Mouse (Mus musculus) neural tube, embryonic 14.5 days (tissue): ENCODE data around the gene Ctnna2. TPM values are rescaled to one million over a fixed set of nuclear protein-coding genes. Genes with fewer than 3 reads are reported as not detected.

ENCODE experiments used
- ATAC-seq: fragments of 200-750 bp; cut with Nextera tagmentation; 2 replicates; pipeline ENCODE4 v1.8.0; 2017; ENCODE audit warnings: low read depth, mild to moderate bottlenecking, moderate TSS enrichment, moderate library complexity
- H3K27ac ChIP-seq: fragments of 300-500 bp; sonication (generic); 2 replicates; pipeline ENCODE4 v1.5.1; 2014; ENCODE audit warnings: low read depth, mild to moderate bottlenecking, control low read depth, low read length, moderate library complexity, mixed read lengths
- H3K27me3 ChIP-seq: fragments of 300-500 bp; sonication (generic); 2 replicates; pipeline ENCODE4 v1.6.1; 2014; ENCODE audit warnings: low read length; ENCODE audit not compliant: control insufficient read depth, insufficient read depth
- H3K36me3 ChIP-seq: fragments of 300-500 bp; sonication (generic); 2 replicates; pipeline ENCODE4 v1.6.1; 2014; ENCODE audit warnings: low read length, mixed read lengths; ENCODE audit not compliant: control insufficient read depth, insufficient read depth
- H3K4me1 ChIP-seq: fragments of 300-500 bp; sonication (generic); 2 replicates; pipeline ENCODE4 v1.6.1; 2014; ENCODE audit warnings: low read length; ENCODE audit not compliant: control insufficient read depth, insufficient read depth
- H3K4me2 ChIP-seq: fragments of 300-500 bp; sonication (generic); 2 replicates; pipeline ENCODE4 v1.6.1; 2014; ENCODE audit warnings: mild to moderate bottlenecking, low read depth, low read length, control low read depth
- H3K4me3 ChIP-seq: fragments of 300-500 bp; sonication (generic); 2 replicates; pipeline ENCODE4 v1.5.1; 2014; ENCODE audit warnings: low read depth, low read length, control low read depth, mixed read lengths
- H3K9ac ChIP-seq: fragments of 300-500 bp; sonication (generic); replicated peaks from 2 replicates; pipeline ENCODE4 v1.6.1; 2014; ENCODE audit warnings: low read depth, mild to moderate bottlenecking, control low read depth, low read length, mixed read lengths
- H3K9me3 ChIP-seq: fragments of 300-500 bp; sonication (generic); 2 replicates; pipeline ENCODE4 v1.6.1; 2016; ENCODE audit warnings: low read length; ENCODE audit not compliant: control insufficient read depth
- WGBS: fragments of 180-500 bp; shearing (Covaris S2); extraction: QIAGEN DNeasy Blood & Tissue Kit; methylation state at CpG from one replicate; pipeline ENCODE4 v1.1.7; 2014; 5-methylcytosine and 5-hydroxymethylcytosine counted together
- polyA plus RNA-seq: library from polyadenylated mRNA; unstranded; fragments of >200 nt; fragmentation: Nextera tagmentation; extraction: Ambion mirVana; gene quantifications from 2 replicates; pipeline ENCODE4 v1.2.1, GENCODE M21; 2014

Gene Ctnna2
- polyA plus RNA-seq, 1 experiment from 2014 or later: 108 TPM

GRCm38 (mm10) chr6:77265163-77265562, 714.3 kb downstream of the Ctnna2 start:
- no peak overlapping the region for H3K27ac ChIP-seq
- H3K9ac ChIP-seq: no peak overlapping the region
- H3K4me2 ChIP-seq: no peak overlapping the region
- no peak overlapping the region for H3K4me3 ChIP-seq
- 81% methylated on average over 3 of the region's 3 CpGs for WGBS
- no peaks in the 10 kb centered on the region for H3K27me3 ChIP-seq
- ATAC-seq: no peak
- H3K4me1 ChIP-seq: no peaks in the 10 kb centered on the region
- no peaks in the 10 kb centered on the region for H3K9me3 ChIP-seq
- no peaks in the 10 kb centered on the region for H3K36me3 ChIP-seq

GRCm38 (mm10) chr6:77257358-77258105, 722.0 kb downstream of the Ctnna2 start:
- no peaks in the 10 kb centered on the region for H3K4me1 ChIP-seq
- no peaks in the 10 kb centered on the region for H3K9me3 ChIP-seq
- ATAC-seq: no peak
- no peak overlapping the region for H3K27ac ChIP-seq
- H3K27me3 ChIP-seq: no peaks in the 10 kb centered on the region
- 52% methylated on average over 7 of the region's 7 CpGs for WGBS
- H3K9ac ChIP-seq: no peak overlapping the region
- no peak overlapping the region for H3K4me2 ChIP-seq
- H3K4me3 ChIP-seq: no peak overlapping the region
- no peaks in the 10 kb centered on the region for H3K36me3 ChIP-seq

GRCm38 (mm10) chr6:77256348-77256747, 723.2 kb downstream of the Ctnna2 start:
- WGBS: 94% methylated on average over 4 of the region's 4 CpGs
- Histone ChIP-seq H3K4me3 (no peak overlapping the region), H3K4me2 (no peak overlapping the region), H3K9ac (no peak overlapping the region), H3K27me3 (no peaks in the 10 kb centered on the region), H3K9me3 (no peaks in the 10 kb centered on the region), H3K4me1 (no peaks in the 10 kb centered on the region), H3K36me3 (no peaks in the 10 kb centered on the region), H3K27ac (no peak overlapping the region)
- ATAC-seq: no peak

GRCm38 (mm10) chr6:77253480-77253879, 726.0 kb downstream of the Ctnna2 start:
- Histone ChIP-seq H3K4me1 (no peaks in the 10 kb centered on the region), H3K4me2 (no peak overlapping the region), H3K36me3 (no peaks in the 10 kb centered on the region), H3K9ac (no peak overlapping the region), H3K27ac (no peak overlapping the region), H3K4me3 (no peak overlapping the region), H3K27me3 (no peaks in the 10 kb centered on the region), H3K9me3 (no peaks in the 10 kb centered on the region)
- WGBS: 83% methylated on average over 5 of the region's 5 CpGs
- ATAC-seq: no peak

- H3K27ac ChIP-seq: peak overlapping the region; percentile 90
- H3K9ac ChIP-seq: peak overlapping the region; percentile 76
- WGBS: under 1% methylated on average over 43 of the region's 43 CpGs
- peak overlapping the region; percentile 64 for H3K4me3 ChIP-seq
- no peaks in the 10 kb centered on the region for H3K9me3 ChIP-seq
- no peaks in the 10 kb centered on the region for H3K36me3 ChIP-seq
- peak overlapping the region; percentile 57 for H3K4me2 ChIP-seq
- peak; percentile 67 for ATAC-seq
- peaks cover 9% of the 10 kb centered on the region; the same call in 1 of the 2 replicates for H3K4me1 ChIP-seq
- H3K27me3 ChIP-seq: no peaks in the 10 kb centered on the region
Measured at GRCm38 (mm10) chr6:77243541-77244231, 735.8 kb downstream of the Ctnna2 start.

- ATAC-seq: peak; percentile 89
- H3K9me3 ChIP-seq: no peaks in the 10 kb centered on the region
- WGBS: under 1% methylated on average over 53 of the region's 53 CpGs
- H3K4me2 ChIP-seq: peak within 1 kb of the TSS; percentile 57
- H3K4me1 ChIP-seq: peaks cover 9% of the 10 kb centered on the region; the same call in 1 of the 2 replicates
- H3K9ac ChIP-seq: peak within 1 kb of the TSS; percentile 76
- H3K27ac ChIP-seq: peak within 1 kb of the TSS; percentile 90
- no peaks in the 10 kb centered on the region for H3K36me3 ChIP-seq
- H3K4me3 ChIP-seq: peak within 1 kb of the TSS; percentile 64
- H3K27me3 ChIP-seq: no peaks in the 10 kb centered on the region
Measured at GRCm38 (mm10) chr6:77242601-77243406, 736.7 kb downstream of the Ctnna2 start, which contains the start of gene Lrrtm1. Lrrtm1 (plus strand) TSS chr6:77242689.

- Histone ChIP-seq H3K27ac (no peak overlapping the region), H3K9ac (no peak overlapping the region), H3K9me3 (no peaks in the 10 kb centered on the region), H3K4me2 (no peak overlapping the region), H3K27me3 (no peaks in the 10 kb centered on the region), H3K4me1 (no peaks in the 10 kb centered on the region), H3K4me3 (no peak overlapping the region), H3K36me3 (no peaks in the 10 kb centered on the region)
- WGBS: 3% methylated on average over 1 of the region's 1 CpGs
- no peak for ATAC-seq
Measured at GRCm38 (mm10) chr6:77240426-77240825, 739.1 kb downstream of the Ctnna2 start.

- WGBS: 31% methylated on average over 16 of the region's 16 CpGs
- H3K4me3 ChIP-seq: no peak overlapping the region
Measured at GRCm38 (mm10) chr6:77222849-77223638, 756.5 kb downstream of the Ctnna2 start.

More at GRCm38 (mm10) chr6:77222849-77223638, 756.5 kb downstream of the Ctnna2 start:
- ATAC-seq: peak; percentile 93
- Histone ChIP-seq H3K36me3 (no peaks in the 10 kb centered on the region), H3K4me1 (0 out of 2 replicates have a peak, but pooled peaks cover 5% of the 10 kb centered on the region), H3K27ac (no peak overlapping the region), H3K27me3 (no peaks in the 10 kb centered on the region), H3K4me2 (no peak overlapping the region), H3K9ac (no peak overlapping the region), H3K9me3 (no peaks in the 10 kb centered on the region)
